Mouse (Mus musculus) intestine, embryonic 16.5 days (tissue): ENCODE measurements around the gene Dhtkd1. TPM values are rescaled to one million over a fixed set of nuclear protein-coding genes. Genes with fewer than 3 reads are reported as not detected.
A peak's percentile ranks its signal among the peaks of the same experiment; 100 is the strongest.
"Not testable (repeated sequence)": the region's sequence is repeated elsewhere in the genome, so short reads cannot be mapped to it uniquely, and the experiment has no call there.

Source experiments
- ATAC-seq: fragments of 200-750 bp; cut with Nextera tagmentation; 2 replicates; pipeline ENCODE4 v1.8.0; 2017; ENCODE audit warnings: moderate TSS enrichment, moderate library complexity
- H3K27ac ChIP-seq: fragments of 300-500 bp; sonication (generic); 2 replicates; pipeline ENCODE4 v1.5.1; 2014; ENCODE audit warnings: mild to moderate bottlenecking, low read length
- H3K27me3 ChIP-seq: fragments of 300-500 bp; sonication (generic); replicated peaks from 2 replicates; pipeline ENCODE4 v1.6.1; 2014; ENCODE audit warnings: low read length, control low read depth, mixed read lengths; ENCODE audit not compliant: control insufficient read depth, insufficient read depth
- H3K36me3 ChIP-seq: fragments of 300-500 bp; sonication (generic); 2 replicates; pipeline ENCODE4 v1.6.1; 2014; ENCODE audit warnings: low read length, control low read depth; ENCODE audit not compliant: control insufficient read depth, insufficient read depth
- H3K4me1 ChIP-seq: fragments of 300-500 bp; sonication (generic); 2 replicates; pipeline ENCODE4 v1.6.1; 2014; ENCODE audit warnings: low read length, control low read depth, mixed read lengths; ENCODE audit not compliant: control insufficient read depth, insufficient read depth
- H3K4me2 ChIP-seq: fragments of 300-500 bp; sonication (generic); 2 replicates; pipeline ENCODE4 v1.6.1; 2014; ENCODE audit warnings: low read depth, low read length, control low read depth
- H3K4me3 ChIP-seq: fragments of 300-500 bp; sonication (generic); 2 replicates; pipeline ENCODE4 v1.5.1; 2014; ENCODE audit warnings: mild to moderate bottlenecking, low read length
- H3K9ac ChIP-seq: fragments of 300-500 bp; sonication (generic); 2 replicates; pipeline ENCODE4 v1.6.1; 2014; ENCODE audit warnings: low read depth, low read length
- H3K9me3 ChIP-seq: fragments of 300-500 bp; sonication (generic); 2 replicates; pipeline ENCODE4 v1.6.1; 2016; ENCODE audit warnings: low read length, control low read depth; ENCODE audit not compliant: control insufficient read depth
- WGBS: fragments of 180-500 bp; shearing (Covaris S2); extraction: QIAGEN DNeasy Blood & Tissue Kit; methylation state at CpG from one replicate; pipeline ENCODE4 v1.1.7; 2014; 5-methylcytosine and 5-hydroxymethylcytosine counted together
- polyA plus RNA-seq: library from polyadenylated mRNA; unstranded; fragments of >200 nt; fragmentation: Nextera tagmentation; extraction: Ambion mirVana; gene quantifications from 2 replicates; pipeline ENCODE4 v1.2.1, GENCODE M21; 2015

Gene Dhtkd1
- 2.3 and 2.4 TPM in 2 replicates for polyA plus RNA-seq

- no peak within 1 kb of the TSS for H3K27ac ChIP-seq
- under 1% methylated on average over 36 of the region's 36 CpGs for WGBS
- H3K4me2 ChIP-seq = peak within 1 kb of the TSS; percentile 86
- no peaks in the 10 kb centered on the region for H3K9me3 ChIP-seq
- peak within 1 kb of the TSS; percentile 70 for H3K4me3 ChIP-seq
- peak within 1 kb of the TSS; percentile 69 for H3K9ac ChIP-seq
- H3K27me3 ChIP-seq = no peaks in the 10 kb centered on the region
- no peaks in the 10 kb centered on the region; the same call in 1 of the 2 replicates for H3K4me1 ChIP-seq
- no peaks in the 10 kb centered on the region for H3K36me3 ChIP-seq
- peak; percentile 96 for ATAC-seq
Observed at GRCm38 (mm10) chr2:5942416-5943032, at the start of gene Dhtkd1. TSS of gene Dhtkd1 (minus strand) at chr2:5942792.

GRCm38 (mm10) chr2:5977532-5977931 is 34.9 kb upstream of the Dhtkd1 start:
- no peaks in the 10 kb centered on the region for H3K9me3 ChIP-seq
- no peaks in the 10 kb centered on the region for H3K4me1 ChIP-seq
- H3K27me3 ChIP-seq = no peaks in the 10 kb centered on the region
- H3K9ac ChIP-seq = no peak overlapping the region
- no peak overlapping the region for H3K4me2 ChIP-seq
- H3K27ac ChIP-seq = no peak overlapping the region
- peaks cover 7% of the 10 kb centered on the region; the same call in 1 of the 2 replicates for H3K36me3 ChIP-seq
- WGBS = 90% methylated on average over 4 of the region's 4 CpGs
- ATAC-seq = no peak
- H3K4me3 ChIP-seq = no peak overlapping the region

- H3K27ac ChIP-seq, H3K27me3 ChIP-seq, H3K9me3 ChIP-seq, H3K36me3 ChIP-seq, H3K4me3 ChIP-seq, H3K4me1 ChIP-seq, ATAC-seq, H3K9ac ChIP-seq, H3K4me2 ChIP-seq: not testable (repeated sequence)
- WGBS = 89% methylated on average over 3 of the region's 3 CpGs
Observed at GRCm38 (mm10) chr2:5970629-5971028, 28.0 kb upstream of the Dhtkd1 start.

DNA sequence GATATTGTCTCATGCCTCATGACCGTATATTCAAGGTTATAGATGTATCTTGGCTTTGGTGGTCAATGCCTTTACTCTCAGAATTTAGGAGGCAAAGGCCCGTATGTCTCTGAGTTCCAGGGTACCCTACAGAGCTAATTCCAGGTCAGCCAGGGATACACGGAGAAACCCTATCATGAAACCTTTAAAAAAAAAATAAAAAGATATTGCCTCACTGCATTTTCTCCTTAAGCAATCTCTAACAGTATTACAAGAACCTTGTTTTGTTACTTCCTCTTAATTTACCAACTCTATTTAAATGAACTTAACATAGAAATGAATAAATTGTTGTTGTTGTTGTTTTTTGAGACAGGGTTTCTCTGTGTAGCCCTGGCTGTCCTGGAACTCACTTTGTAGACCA is 23.4 kb upstream of the Dhtkd1 start:
- Histone ChIP-seq H3K4me2 (no peak overlapping the region), H3K4me1 (no peaks in the 10 kb centered on the region), H3K9ac (no peak overlapping the region), H3K27ac (no peak overlapping the region), H3K36me3 (no peaks in the 10 kb centered on the region), H3K27me3 (no peaks in the 10 kb centered on the region), H3K4me3 (no peak overlapping the region), H3K9me3 (no peaks in the 10 kb centered on the region)
- ATAC-seq = no peak
- WGBS = 88% methylated on average over 3 of the region's 3 CpGs

DNA sequence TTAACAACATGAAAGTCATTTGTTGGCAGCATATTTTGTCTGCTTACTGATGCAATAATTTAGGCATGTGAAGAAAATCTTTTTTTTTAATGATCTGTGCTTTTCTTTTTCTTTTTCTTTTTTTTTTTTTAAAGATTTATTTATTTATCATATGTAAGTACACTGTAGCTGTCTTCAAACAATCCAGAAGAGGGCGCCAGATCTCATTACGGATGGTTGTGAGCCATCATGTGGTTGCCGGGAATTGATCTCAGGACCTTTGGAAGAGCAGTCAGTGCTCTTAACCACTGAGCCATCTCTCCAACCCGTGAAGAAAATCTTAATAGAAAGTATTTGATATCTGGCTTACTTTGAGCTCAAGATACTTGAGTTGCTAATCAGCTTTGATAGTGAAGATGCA is 21.1 kb upstream of the Dhtkd1 start:
- H3K9me3 ChIP-seq, H3K4me2 ChIP-seq, H3K27me3 ChIP-seq, ATAC-seq, H3K4me1 ChIP-seq, H3K27ac ChIP-seq, H3K9ac ChIP-seq, H3K36me3 ChIP-seq, H3K4me3 ChIP-seq: not testable (repeated sequence)
- WGBS = 93% methylated on average over 4 of the region's 4 CpGs

DNA sequence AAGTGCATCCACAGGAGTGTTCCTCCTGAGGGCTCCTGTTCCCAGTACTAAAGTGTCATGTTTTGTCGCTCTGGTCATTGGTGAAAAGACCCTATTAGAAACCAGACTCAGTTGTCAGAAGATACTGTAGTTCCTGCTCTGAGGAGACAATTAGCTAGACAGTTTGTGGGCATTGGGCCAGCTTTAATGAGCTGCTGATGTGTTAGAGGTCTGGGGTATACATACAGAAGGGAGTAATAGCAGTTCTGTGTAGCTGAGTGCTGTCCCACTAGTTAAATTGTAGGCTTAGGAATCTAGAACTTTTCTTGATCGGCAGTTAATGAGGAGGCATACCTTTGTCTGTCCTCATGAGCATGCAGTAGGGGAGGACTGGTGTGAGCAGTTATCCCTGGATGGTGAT is 19.7 kb upstream of the Dhtkd1 start:
- H3K9ac ChIP-seq = no peak overlapping the region
- H3K27me3 ChIP-seq = no peaks in the 10 kb centered on the region
- H3K36me3 ChIP-seq = peaks cover 3% of the 10 kb centered on the region
- no peak for ATAC-seq
- no peaks in the 10 kb centered on the region for H3K9me3 ChIP-seq
- 76% methylated on average over 2 of the region's 2 CpGs for WGBS
- H3K27ac ChIP-seq = no peak overlapping the region
- H3K4me2 ChIP-seq = no peak overlapping the region
- no peak overlapping the region for H3K4me3 ChIP-seq
- no peaks in the 10 kb centered on the region for H3K4me1 ChIP-seq

DNA sequence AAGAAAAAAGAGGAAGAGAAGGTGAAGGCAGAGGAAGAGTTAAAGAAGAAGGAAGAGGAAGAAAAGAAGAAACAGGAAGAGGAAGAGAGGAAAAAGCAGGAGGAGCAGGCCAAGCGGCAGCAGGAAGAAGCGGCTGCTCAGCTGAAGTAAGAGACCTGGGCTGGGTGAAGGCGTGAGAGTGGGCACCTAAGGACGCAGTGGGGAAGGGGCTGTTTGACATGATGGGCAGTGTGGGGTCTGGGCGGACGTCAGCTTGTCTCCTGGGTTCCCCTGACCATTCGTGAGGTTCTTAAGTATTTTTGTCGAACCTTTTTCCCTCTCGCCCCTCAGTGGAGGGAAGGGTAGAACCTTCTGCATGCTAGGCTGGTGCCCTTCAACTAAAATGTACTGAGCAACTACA is 15.1 kb upstream of the Dhtkd1 start:
- H3K4me2 ChIP-seq = no peak overlapping the region
- no peak overlapping the region for H3K9ac ChIP-seq
- H3K36me3 ChIP-seq = peaks cover 3% of the 10 kb centered on the region
- H3K27me3 ChIP-seq = no peaks in the 10 kb centered on the region
- no peak overlapping the region for H3K27ac ChIP-seq
- no peaks in the 10 kb centered on the region for H3K9me3 ChIP-seq
- WGBS = 91% methylated on average over 9 of the region's 9 CpGs
- H3K4me3 ChIP-seq = no peak overlapping the region
- H3K4me1 ChIP-seq = 0 out of 2 replicates have a peak, but pooled peaks cover under 1% of the 10 kb centered on the region
- no peak for ATAC-seq

DNA sequence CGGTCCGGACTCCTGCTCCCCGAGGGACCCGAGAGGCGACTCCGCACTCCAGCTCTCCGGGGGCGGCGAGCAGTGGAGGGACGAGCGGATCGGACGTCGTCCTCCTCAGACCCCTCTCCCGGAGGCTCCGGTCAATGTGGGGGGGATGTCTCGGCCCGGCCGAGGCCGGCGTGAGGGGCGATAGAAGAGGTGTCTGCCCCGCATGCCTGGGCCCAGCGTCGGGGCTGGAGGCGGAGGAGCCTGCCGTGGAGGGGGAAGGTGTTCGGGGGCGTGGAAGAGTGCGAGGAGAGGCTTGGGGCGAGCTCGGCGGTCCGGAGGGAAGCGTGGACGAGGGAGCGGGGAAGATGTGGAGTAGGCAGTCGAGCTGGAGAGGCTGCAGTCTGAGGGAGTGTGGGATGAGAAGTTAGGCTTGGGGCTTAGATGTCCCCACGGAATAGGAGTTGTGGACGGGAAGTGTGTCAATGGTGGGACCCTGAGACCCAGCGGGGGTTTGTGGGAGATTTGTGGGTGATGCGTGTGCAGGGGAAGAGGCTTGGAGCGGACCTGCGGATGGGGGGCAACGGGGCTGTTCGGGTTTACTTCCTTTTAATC is 9.1 kb upstream of the Dhtkd1 start:
- peaks cover 6% of the 10 kb centered on the region; the same call in 1 of the 2 replicates for H3K4me1 ChIP-seq
- H3K4me3 ChIP-seq = peak overlapping the region; percentile 98
- H3K27ac ChIP-seq = peak overlapping the region; percentile 87
- WGBS = 0% methylated on average over 46 of the region's 46 CpGs
- peak overlapping the region; percentile 96 for H3K9ac ChIP-seq
- no peaks in the 10 kb centered on the region for H3K9me3 ChIP-seq
- ATAC-seq = peak; percentile 66
- peak overlapping the region; percentile 46 for H3K4me2 ChIP-seq
- no peaks in the 10 kb centered on the region for H3K36me3 ChIP-seq
- no peaks in the 10 kb centered on the region for H3K27me3 ChIP-seq

DNA sequence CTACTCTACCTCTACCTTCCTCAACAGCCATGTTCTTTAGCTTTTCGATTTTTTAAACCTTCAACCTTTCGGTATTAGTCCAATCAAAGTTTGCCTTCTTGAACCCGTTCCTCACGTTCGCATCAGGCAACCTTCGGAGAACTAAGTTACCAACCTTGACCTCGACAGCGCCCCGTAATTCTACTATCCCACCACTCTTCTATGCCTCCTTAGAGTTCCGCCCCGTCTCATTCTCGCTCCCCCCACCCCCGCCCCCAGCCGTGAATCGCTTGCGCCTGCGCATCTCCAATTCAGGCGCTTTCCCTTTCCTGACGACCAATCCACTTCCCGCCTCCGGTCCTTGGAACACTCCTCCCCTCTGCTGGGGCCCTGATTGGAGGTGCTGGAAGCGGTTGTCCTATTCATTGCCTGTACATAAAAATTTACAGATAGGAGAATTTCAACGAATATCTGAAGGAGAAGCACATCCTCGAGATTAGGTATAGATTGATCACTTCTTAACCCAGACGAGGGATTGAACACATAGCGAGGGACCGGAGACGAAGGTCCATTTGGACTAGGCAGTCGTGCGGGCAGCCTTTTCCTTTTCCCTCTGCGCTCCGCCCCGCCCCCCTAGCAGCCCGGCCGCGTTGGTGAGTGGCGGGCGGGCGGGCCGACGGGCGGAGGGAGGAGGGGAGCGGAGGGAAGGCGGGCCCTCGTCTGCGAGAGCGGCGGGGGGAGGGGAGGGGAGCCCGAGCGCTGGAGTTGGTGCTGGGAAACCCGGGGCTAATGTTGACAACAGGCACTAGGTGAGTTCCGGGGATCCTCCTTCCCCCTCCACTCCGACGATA is 8.4 kb upstream of the Dhtkd1 start, which contains the start of gene Upf2:
Gene Upf2 (plus strand): TSS at position 704 of the 830 bp plus-strand sequence.
- under 1% methylated on average over 46 of the region's 54 CpGs for WGBS

More for the DNA sequence above, 8.4 kb upstream of the Dhtkd1 start, which contains the start of gene Upf2:
- ATAC-seq = peak; percentile 95
- Histone ChIP-seq H3K9ac (peak within 1 kb of the TSS; percentile 96), H3K36me3 (no peaks in the 10 kb centered on the region), H3K4me2 (peak within 1 kb of the TSS; percentile 56), H3K4me1 (peaks cover 6% of the 10 kb centered on the region; the same call in 1 of the 2 replicates), H3K4me3 (peak within 1 kb of the TSS; percentile 98), H3K27me3 (no peaks in the 10 kb centered on the region), H3K9me3 (no peaks in the 10 kb centered on the region), H3K27ac (peak within 1 kb of the TSS; percentile 87)
